Mouse (Mus musculus) limb, embryonic 12.5 days (tissue): ENCODE results near the gene Lrrc52. TPM values are rescaled to one million over a fixed set of nuclear protein-coding genes. Genes with fewer than 3 reads are reported as not detected.

Experiments used
- polyA plus RNA-seq: library from polyadenylated mRNA; unstranded; fragments of >200 nt; fragmentation: Nextera tagmentation; extraction: Ambion mirVana; gene quantifications from 2 replicates; pipeline ENCODE4 v1.2.1, GENCODE M21; 2016

Gene Lrrc52
- polyA plus RNA-seq, 1 experiment from 2014 or later = not detected

Other genes starting within 250 kb of the Lrrc52 start
- 119 and 133 TPM in 2 replicates for gene Uck2, start 181.5 kb downstream of the Lrrc52 start, polyA plus RNA-seq
- gene Tmco1, start 158.4 kb downstream of the Lrrc52 start, polyA plus RNA-seq = 63.5 and 64.4 TPM in 2 replicates
- gene Aldh9a1, start 116.8 kb downstream of the Lrrc52 start, polyA plus RNA-seq = 42.3 and 43.9 TPM in 2 replicates
- 33.8 and 35.5 TPM in 2 replicates for gene Mgst3, start 72.9 kb downstream of the Lrrc52 start, polyA plus RNA-seq
- gene Rxrg, start 131.6 kb upstream of the Lrrc52 start, polyA plus RNA-seq = 14.2 and 14.4 TPM in 2 replicates
- gene Lmx1a, start 222.5 kb upstream of the Lrrc52 start, polyA plus RNA-seq = 0.84 and 0.88 TPM in 2 replicates